Mouse (Mus musculus): ENCODE measurements around the gene Ccdc146. TPM values are rescaled to one million over a fixed set of nuclear protein-coding genes. Genes with fewer than 3 reads are reported as not detected.

Ccdc146 gene
- polyA plus RNA-seq, 1 experiment from 2014 or later: 0.23 TPM

DNA sequence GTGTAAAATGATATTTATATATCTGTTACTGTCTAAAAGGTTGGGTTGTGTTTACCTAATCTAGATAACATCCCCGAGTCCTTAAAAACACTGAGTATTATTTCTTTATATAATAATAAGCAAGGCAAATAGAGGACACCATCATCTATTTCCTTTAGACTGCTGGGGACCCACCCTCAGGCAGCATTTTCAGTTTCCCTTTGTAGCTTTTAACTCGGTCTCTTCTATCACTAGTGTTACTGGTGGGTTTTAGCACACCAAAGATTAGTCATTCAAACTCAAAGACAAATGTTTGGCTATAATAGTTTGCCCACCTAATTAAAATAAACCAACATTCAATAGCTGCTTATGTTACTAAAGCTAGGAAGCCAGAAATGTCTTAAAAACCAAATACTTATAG is 46.1 kb downstream of the Ccdc146 start:
- Histone ChIP-seq H3K9me3 (ENCODE audit: control insufficient read depth, low read length) (no peaks in the 10 kb centered on the region), H3K4me1 (replicated peaks; ENCODE audit: control insufficient read depth, insufficient read depth, low read length) (no peaks in the 10 kb centered on the region), H3K9ac (replicated peaks; ENCODE audit: low read depth, low read length) (no peak overlapping the region), H3K36me3 (ENCODE audit: control insufficient read depth, insufficient read depth) (no peaks in the 10 kb centered on the region), H3K4me2 (ENCODE audit: low read length) (no peak overlapping the region), H3K4me3 (replicated peaks; ENCODE audit: low read length) (no peak overlapping the region), H3K27ac (ENCODE audit: low read length) (no peak overlapping the region), H3K27me3 (replicated peaks; ENCODE audit: control insufficient read depth, insufficient read depth, low read length) (no peaks in the 10 kb centered on the region)
- 61% methylated on average over 2 of the region's 2 CpGs for WGBS
- no peak for ATAC-seq

DNA sequence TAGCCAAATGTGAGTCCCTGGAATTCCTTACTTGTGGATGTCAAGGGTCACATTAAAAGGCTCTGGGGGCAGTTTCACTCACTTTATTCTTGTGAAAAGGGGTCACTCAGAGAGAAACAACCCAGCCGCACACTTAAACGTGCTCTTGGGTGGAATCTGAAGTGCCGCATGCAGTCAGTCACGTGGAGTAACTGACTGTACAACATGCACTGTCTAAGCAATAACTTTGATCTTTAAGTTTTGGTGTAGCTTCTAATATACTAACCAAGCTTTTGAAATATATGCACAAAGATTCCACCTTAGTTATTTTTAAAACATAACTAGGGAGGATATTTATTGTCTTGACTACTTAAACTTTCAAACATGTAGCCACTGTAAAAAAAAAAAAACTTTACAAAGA is 47.5 kb downstream of the Ccdc146 start:
- 85% methylated on average over 4 of the region's 4 CpGs for WGBS
- no peak overlapping the region for H3K4me2 ChIP-seq (ENCODE audit: low read length)
- H3K4me1 ChIP-seq (replicated peaks; ENCODE audit: control insufficient read depth, insufficient read depth, low read length): peaks cover 7% of the 10 kb centered on the region
- H3K27me3 ChIP-seq (replicated peaks; ENCODE audit: control insufficient read depth, insufficient read depth, low read length): no peaks in the 10 kb centered on the region
- H3K36me3 ChIP-seq (ENCODE audit: control insufficient read depth, insufficient read depth): no peaks in the 10 kb centered on the region
- no peak overlapping the region for H3K27ac ChIP-seq (ENCODE audit: low read length)
- ATAC-seq: no peak
- H3K9ac ChIP-seq (replicated peaks; ENCODE audit: low read depth, low read length): no peak overlapping the region
- H3K4me3 ChIP-seq (replicated peaks; ENCODE audit: low read length): no peak overlapping the region
- H3K9me3 ChIP-seq (ENCODE audit: control insufficient read depth, low read length): no peaks in the 10 kb centered on the region

DNA sequence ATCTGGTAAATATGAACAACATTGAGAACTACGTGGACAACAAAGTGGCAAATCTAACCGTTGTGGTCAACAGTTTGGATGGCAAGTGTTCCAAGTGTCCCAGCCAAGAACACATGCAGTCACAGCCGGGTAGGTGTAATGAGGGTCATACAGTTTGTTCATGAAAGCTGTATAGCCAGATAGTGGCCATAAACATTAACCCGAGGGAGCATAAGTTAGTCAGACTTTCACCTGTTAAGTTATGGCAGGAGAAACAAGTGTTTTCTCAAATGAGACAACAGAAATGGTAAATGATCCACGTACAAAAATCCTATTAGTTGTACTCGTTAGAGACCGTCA is 51.3 kb downstream of the Ccdc146 start:
- no peak overlapping the region for H3K9ac ChIP-seq (replicated peaks; ENCODE audit: low read depth, low read length)
- WGBS: 50% methylated on average over 7 of the region's 7 CpGs

DNA sequence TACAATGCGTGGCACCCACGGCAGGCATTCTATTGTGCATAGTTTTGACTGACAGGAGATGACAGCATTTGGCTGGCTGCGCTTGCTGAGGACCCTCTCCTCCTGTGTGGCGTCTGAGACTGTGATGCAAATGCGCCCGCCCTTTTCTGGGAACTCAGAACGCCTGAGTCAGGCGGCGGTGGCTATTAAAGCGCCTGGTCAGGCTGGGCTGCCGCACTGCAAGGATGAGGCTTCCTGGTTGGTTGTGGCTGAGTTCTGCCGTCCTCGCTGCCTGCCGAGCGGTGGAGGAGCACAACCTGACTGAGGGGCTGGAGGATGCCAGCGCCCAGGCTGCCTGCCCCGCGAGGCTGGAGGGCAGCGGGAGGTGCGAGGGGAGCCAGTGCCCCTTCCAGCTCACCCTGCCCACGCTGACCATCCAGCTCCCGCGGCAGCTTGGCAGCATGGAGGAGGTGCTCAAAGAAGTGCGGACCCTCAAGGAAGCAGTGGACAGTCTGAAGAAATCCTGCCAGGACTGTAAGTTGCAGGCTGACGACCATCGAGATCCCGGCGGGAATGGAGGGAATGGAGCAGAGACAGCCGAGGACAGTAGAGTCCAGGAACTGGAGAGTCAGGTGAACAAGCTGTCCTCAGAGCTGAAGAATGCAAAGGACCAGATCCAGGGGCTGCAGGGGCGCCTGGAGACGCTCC is 51.8 kb downstream of the Ccdc146 start, which contains the start of gene Fgl2:
Fgl2 (plus strand) TSS at position 150 of the 687 bp plus-strand sequence.
- H3K36me3 ChIP-seq (ENCODE audit: control insufficient read depth, insufficient read depth): no peaks in the 10 kb centered on the region
- H3K9ac ChIP-seq (replicated peaks; ENCODE audit: low read depth, low read length): peak within 1 kb of the TSS; percentile 63
- H3K4me3 ChIP-seq (replicated peaks; ENCODE audit: low read length): peak within 1 kb of the TSS; percentile 43
- H3K4me1 ChIP-seq (replicated peaks; ENCODE audit: control insufficient read depth, insufficient read depth, low read length): peaks cover 9% of the 10 kb centered on the region
- H3K4me2 ChIP-seq (ENCODE audit: low read length): peak within 1 kb of the TSS; percentile 76
- WGBS: 2% methylated on average over 31 of the region's 31 CpGs
- peak; percentile 93 for ATAC-seq
- H3K27me3 ChIP-seq (replicated peaks; ENCODE audit: control insufficient read depth, insufficient read depth, low read length): no peaks in the 10 kb centered on the region
- H3K27ac ChIP-seq (ENCODE audit: low read length): 0 out of 2 replicates have a peak within 1 kb of the TSS, but pooled peaks have one; percentile 1
- H3K9me3 ChIP-seq (ENCODE audit: control insufficient read depth, low read length): no peaks in the 10 kb centered on the region

More for the DNA sequence above, 51.3 kb downstream of the Ccdc146 start:
- Histone ChIP-seq H3K27me3 (replicated peaks; ENCODE audit: control insufficient read depth, insufficient read depth, low read length) (no peaks in the 10 kb centered on the region), H3K4me1 (replicated peaks; ENCODE audit: control insufficient read depth, insufficient read depth, low read length) (peaks cover 9% of the 10 kb centered on the region), H3K27ac (ENCODE audit: low read length) (no peak overlapping the region), H3K36me3 (ENCODE audit: control insufficient read depth, insufficient read depth) (no peaks in the 10 kb centered on the region), H3K9me3 (ENCODE audit: control insufficient read depth, low read length) (no peaks in the 10 kb centered on the region), H3K4me2 (ENCODE audit: low read length) (peak overlapping the region; percentile 76), H3K4me3 (replicated peaks; ENCODE audit: low read length) (peak overlapping the region; percentile 43)
- no peak for ATAC-seq

DNA sequence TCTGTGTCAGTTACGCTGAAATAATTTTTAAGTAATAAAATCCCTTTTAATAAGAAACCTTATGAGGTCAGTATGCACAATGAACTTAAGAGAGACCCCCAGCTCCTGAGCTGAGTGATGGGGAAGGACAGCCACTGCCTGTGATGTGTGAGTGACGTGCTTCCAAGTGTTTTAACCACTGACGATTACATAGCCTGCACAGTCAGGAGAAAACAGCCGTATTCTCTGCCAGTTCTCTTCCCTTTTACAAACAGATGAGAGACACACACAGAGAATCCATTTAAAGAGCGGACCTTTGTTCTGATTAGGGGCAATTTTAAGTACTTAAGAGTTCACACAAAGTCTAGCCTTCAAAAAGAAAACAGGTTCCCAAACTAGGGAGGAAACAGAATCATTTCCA is 52.6 kb downstream of the Ccdc146 start:
- peak overlapping the region; percentile 63 for H3K9ac ChIP-seq (replicated peaks; ENCODE audit: low read depth, low read length)
- H3K36me3 ChIP-seq (ENCODE audit: control insufficient read depth, insufficient read depth): no peaks in the 10 kb centered on the region
- no peak overlapping the region for H3K27ac ChIP-seq (ENCODE audit: low read length)
- peak; percentile 72 for ATAC-seq
- H3K4me2 ChIP-seq (ENCODE audit: low read length): peak overlapping the region; percentile 76
- no peaks in the 10 kb centered on the region for H3K9me3 ChIP-seq (ENCODE audit: control insufficient read depth, low read length)
- 30% methylated on average over 5 of the region's 5 CpGs for WGBS
- H3K27me3 ChIP-seq (replicated peaks; ENCODE audit: control insufficient read depth, insufficient read depth, low read length): no peaks in the 10 kb centered on the region
- H3K4me1 ChIP-seq (replicated peaks; ENCODE audit: control insufficient read depth, insufficient read depth, low read length): peaks cover 9% of the 10 kb centered on the region
- peak overlapping the region; percentile 43 for H3K4me3 ChIP-seq (replicated peaks; ENCODE audit: low read length)

DNA sequence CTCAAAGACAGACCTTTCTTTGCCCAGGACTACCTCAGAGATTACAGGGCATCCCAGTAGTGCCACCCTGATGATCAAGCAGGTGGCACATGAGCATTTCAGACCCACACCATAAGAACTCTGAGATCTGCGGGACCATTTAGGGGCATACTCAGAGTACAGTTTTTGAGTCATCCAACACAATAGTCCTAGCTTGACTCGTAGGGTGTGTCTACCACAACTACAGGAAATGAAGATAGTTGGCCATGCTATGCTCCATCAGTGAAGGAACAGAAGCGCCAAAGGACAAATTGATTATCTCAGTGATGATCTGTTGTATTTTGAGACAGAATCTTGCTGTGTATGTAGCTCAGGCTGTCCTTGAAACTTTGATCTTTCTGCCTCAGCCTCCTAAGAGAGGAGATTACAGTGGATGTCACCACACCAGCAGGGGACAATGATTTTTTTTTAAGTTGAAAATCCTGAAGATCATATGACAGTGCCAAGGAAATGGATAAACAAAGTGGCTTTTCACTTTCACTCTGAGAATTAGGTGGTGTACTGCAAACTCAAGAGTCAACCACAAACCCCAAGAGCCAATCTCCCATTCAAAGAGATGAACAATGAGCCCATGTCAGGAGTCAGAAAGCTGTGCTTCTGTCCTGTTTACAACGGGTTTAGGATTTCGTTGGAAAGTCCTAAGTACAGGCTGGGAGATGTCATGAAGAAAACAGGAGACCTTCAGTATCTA is 54.1 kb downstream of the Ccdc146 start:
- WGBS: 93% methylated on average over 5 of the region's 5 CpGs
- no peaks in the 10 kb centered on the region for H3K27me3 ChIP-seq (replicated peaks; ENCODE audit: control insufficient read depth, insufficient read depth, low read length)
- ATAC-seq: no peak
- no peak overlapping the region for H3K9ac ChIP-seq (replicated peaks; ENCODE audit: low read depth, low read length)
- H3K4me2 ChIP-seq (ENCODE audit: low read length): no peak overlapping the region
- H3K36me3 ChIP-seq (ENCODE audit: control insufficient read depth, insufficient read depth): no peaks in the 10 kb centered on the region
- peaks cover 9% of the 10 kb centered on the region for H3K4me1 ChIP-seq (replicated peaks; ENCODE audit: control insufficient read depth, insufficient read depth, low read length)
- H3K4me3 ChIP-seq (replicated peaks; ENCODE audit: low read length): no peak overlapping the region
- no peak overlapping the region for H3K27ac ChIP-seq (ENCODE audit: low read length)
- H3K9me3 ChIP-seq (ENCODE audit: control insufficient read depth, low read length): no peaks in the 10 kb centered on the region

DNA sequence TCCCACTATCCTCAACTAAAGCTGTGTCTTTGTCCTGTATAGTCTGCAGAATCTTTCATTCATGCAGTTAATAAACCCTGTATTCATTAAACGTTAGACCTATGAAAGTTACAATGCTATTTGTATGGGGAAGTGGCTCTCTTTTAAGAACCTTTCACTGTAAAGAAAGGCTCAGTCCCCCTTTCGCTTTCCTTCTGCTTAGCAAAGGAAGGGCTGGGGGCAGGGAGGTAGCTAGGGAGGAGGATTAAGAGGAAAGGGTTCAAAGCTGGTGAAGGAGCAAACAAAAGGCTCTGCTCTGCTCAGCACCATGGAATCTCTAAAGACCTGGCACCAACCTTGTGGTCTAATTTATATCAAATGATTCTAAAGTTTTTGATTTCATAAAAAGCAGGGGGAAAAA is 57.0 kb downstream of the Ccdc146 start:
- Histone ChIP-seq H3K27ac (ENCODE audit: low read length) (no peak overlapping the region), H3K27me3 (replicated peaks; ENCODE audit: control insufficient read depth, insufficient read depth, low read length) (no peaks in the 10 kb centered on the region), H3K9ac (replicated peaks; ENCODE audit: low read depth, low read length) (no peak overlapping the region), H3K4me1 (replicated peaks; ENCODE audit: control insufficient read depth, insufficient read depth, low read length) (peaks cover 4% of the 10 kb centered on the region), H3K36me3 (ENCODE audit: control insufficient read depth, insufficient read depth) (no peaks in the 10 kb centered on the region), H3K9me3 (ENCODE audit: control insufficient read depth, low read length) (no peaks in the 10 kb centered on the region), H3K4me2 (ENCODE audit: low read length) (no peak overlapping the region), H3K4me3 (replicated peaks; ENCODE audit: low read length) (no peak overlapping the region)
- WGBS: 9% methylated on average over 2 of the region's 2 CpGs
- no peak for ATAC-seq

DNA sequence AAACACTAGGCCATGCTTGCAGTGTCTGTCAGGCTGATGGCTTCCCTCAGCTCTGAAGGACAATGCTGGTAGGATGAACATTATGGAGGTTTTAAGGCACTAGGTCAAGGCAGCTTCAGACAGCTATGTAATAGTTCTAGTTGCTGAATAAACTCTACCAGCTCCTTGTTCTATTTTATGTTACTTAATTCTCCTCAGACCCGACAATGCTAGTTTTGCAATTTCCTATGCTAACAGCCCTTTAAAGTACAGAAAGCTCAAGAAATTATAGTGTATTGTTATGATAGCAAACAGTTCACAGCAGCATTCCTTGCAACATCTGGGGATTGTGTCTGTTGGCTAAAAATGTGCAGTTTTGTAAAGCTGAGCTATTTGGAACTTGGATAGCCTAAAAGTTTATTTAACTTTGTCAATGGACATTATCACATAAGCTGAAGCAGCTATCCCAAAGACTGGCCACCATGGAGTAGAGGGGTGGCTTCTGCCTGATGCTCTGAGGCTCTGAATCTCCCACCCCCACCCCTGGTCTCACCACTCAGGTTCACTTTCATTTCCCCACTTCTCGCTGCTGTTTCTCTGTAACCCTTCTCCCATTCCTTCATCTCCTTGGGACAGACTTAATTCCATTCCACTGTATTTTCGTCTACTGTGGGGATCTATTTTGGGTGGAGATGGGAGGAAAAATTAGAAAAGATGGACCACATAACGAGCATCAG is 58.0 kb downstream of the Ccdc146 start:
- 54% methylated on average over 4 of the region's 4 CpGs for WGBS
- H3K9me3 ChIP-seq (ENCODE audit: control insufficient read depth, low read length): no peaks in the 10 kb centered on the region
- H3K27ac ChIP-seq (ENCODE audit: low read length): no peak overlapping the region
- H3K4me2 ChIP-seq (ENCODE audit: low read length): no peak overlapping the region
- no peaks in the 10 kb centered on the region for H3K36me3 ChIP-seq (ENCODE audit: control insufficient read depth, insufficient read depth)
- H3K9ac ChIP-seq (replicated peaks; ENCODE audit: low read depth, low read length): no peak overlapping the region
- H3K4me3 ChIP-seq (replicated peaks; ENCODE audit: low read length): no peak overlapping the region
- H3K4me1 ChIP-seq (replicated peaks; ENCODE audit: control insufficient read depth, insufficient read depth, low read length): no peaks in the 10 kb centered on the region
- no peaks in the 10 kb centered on the region for H3K27me3 ChIP-seq (replicated peaks; ENCODE audit: control insufficient read depth, insufficient read depth, low read length)
- ATAC-seq: no peak

DNA sequence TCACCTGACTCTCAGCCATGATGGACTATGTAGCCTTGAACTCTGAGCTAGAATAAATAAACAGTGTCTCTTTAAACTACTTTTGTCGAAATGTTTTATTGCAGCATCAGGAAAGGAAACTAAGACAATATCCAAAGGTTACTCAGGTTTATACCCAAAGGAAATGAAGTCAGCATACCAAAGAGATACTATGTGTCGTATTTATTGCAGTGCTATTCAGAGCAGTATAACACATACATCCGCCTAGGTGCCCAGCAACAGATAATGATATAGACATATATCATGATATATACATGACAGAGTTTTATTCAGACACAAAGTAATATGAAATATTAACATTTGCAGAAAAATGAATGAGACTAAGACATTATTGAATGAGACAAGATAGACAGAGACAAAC is 61.1 kb downstream of the Ccdc146 start:
- Histone ChIP-seq H3K9me3 (ENCODE audit: control insufficient read depth, low read length) (no peaks in the 10 kb centered on the region), H3K36me3 (ENCODE audit: control insufficient read depth, insufficient read depth) (no peaks in the 10 kb centered on the region), H3K27me3 (replicated peaks; ENCODE audit: control insufficient read depth, insufficient read depth, low read length) (no peaks in the 10 kb centered on the region), H3K4me3 (replicated peaks; ENCODE audit: low read length) (no peak overlapping the region), H3K9ac (replicated peaks; ENCODE audit: low read depth, low read length) (no peak overlapping the region), H3K4me2 (ENCODE audit: low read length) (no peak overlapping the region), H3K4me1 (replicated peaks; ENCODE audit: control insufficient read depth, insufficient read depth, low read length) (no peaks in the 10 kb centered on the region), H3K27ac (ENCODE audit: low read length) (no peak overlapping the region)
- WGBS: 89% methylated on average over 3 of the region's 3 CpGs
- no peak for ATAC-seq

Measured in forebrain, embryonic 16.5 days (tissue).